Mouse (Mus musculus): ENCODE data around the gene Lig1. TPM values are rescaled to one million over a fixed set of nuclear protein-coding genes. Genes with fewer than 3 reads are reported as not detected.

Gene Lig1
- 9.8 TPM for polyA plus RNA-seq (2014; fragmentation: Illumina TruSeq; extraction: RNeasy Lipid Tissue Mini Kit (QIAGEN cat#74804); ENCODE audit: low read depth, low replicate concordance)

DNA sequence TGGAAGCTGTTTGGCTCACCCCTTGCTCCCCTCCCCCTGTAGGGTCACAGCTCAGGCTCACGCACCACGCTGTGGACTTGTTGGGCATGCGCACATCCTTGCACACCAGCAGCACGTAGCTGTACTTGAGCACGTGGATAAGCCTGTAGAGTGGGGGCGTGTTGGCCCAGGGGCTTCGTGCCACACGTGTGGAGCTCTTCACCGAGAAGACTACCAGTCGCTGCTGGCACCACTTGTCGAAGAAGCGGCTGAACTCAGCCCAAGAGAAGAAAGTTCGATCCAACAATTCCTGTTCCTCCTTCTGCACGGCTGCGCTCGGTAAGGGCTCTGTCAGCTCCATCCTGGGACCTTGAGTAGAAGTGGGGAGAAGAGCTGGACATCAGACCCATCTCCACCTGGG lies at the start of gene Lig1:
TSS of gene Lig1 (plus strand) at position 203 of the 400 bp plus-strand sequence.

DNA sequence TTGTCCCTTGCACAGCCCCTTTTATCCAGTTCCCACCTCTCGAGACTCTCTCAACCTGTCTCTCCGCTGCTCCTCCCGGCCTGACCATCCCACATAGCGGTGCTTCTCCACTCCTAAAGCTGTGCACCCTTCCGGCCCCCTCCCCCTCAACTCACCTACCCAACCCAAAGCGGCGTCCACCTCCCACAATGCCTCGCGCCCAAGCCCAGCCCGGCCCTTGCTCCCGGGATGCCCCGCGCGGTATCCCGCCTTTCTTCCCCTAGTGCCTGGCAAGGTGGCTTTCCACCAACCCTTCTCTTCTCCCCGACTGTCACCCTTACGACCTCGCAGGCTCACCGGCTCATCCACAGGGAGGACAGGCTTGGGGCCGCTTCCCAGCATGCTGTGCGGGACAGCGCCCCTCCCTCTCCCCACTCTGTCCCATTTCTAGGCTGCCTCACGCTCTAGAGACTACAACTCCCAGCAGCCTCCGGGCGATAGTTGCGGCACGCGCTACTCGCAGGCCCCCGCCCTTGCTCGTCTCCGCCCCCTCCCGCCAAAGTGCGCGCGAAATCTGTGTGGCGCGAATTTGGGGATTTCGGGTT lies 1.3 kb downstream of the Lig1 start, which contains the start of gene Zswim9:
TSS of gene Zswim9 (minus strand) at position 414 of the 584 bp plus-strand sequence.

DNA sequence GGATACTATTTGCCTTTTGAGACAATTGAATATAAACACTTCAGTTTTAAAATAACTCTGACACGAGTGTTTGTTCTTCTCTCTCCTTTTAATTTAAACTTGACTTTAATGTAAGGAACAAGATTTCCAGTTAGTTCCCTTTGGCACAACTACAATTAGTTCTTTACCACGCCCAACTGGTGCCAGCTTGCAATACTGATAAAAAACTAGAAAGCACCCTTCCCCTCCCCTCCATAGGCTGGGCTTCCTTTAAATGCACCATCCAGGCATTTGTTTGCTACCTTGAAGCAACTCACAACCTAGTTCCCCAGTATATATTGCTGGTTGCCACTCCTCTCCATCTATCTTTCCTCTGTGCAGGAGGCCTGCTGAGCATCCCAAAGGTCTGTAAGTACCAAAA lies 47.2 kb downstream of the Lig1 start, which contains the start of gene Pla2g4c:
TSS of gene Pla2g4c (plus strand) at position 340 of the 400 bp plus-strand sequence.

Other genes starting within 250 kb of the Lig1 start
- 207 TPM for gene Chmp2a, start 242.5 kb upstream of the Lig1 start, polyA plus RNA-seq (2014; fragmentation: Illumina TruSeq; extraction: RNeasy Lipid Tissue Mini Kit (QIAGEN cat#74804); ENCODE audit: low read depth, low replicate concordance)
- gene Ube2m, start 239.0 kb upstream of the Lig1 start, polyA plus RNA-seq (2014; fragmentation: Illumina TruSeq; extraction: RNeasy Lipid Tissue Mini Kit (QIAGEN cat#74804); ENCODE audit: low read depth, low replicate concordance), result 155 TPM
- gene Mzf1, start 222.5 kb upstream of the Lig1 start, polyA plus RNA-seq (2014; fragmentation: Illumina TruSeq; extraction: RNeasy Lipid Tissue Mini Kit (QIAGEN cat#74804); ENCODE audit: low read depth, low replicate concordance), result 3.6 TPM
- gene Vmn1r85, start 182.1 kb upstream of the Lig1 start, polyA plus RNA-seq (2014; fragmentation: Illumina TruSeq; extraction: RNeasy Lipid Tissue Mini Kit (QIAGEN cat#74804); ENCODE audit: low read depth, low replicate concordance), result not detected
- not detected for gene Vmn1r86, start 157.4 kb upstream of the Lig1 start, polyA plus RNA-seq (2014; fragmentation: Illumina TruSeq; extraction: RNeasy Lipid Tissue Mini Kit (QIAGEN cat#74804); ENCODE audit: low read depth, low replicate concordance)
- gene Vmn1r87, start 137.1 kb upstream of the Lig1 start, polyA plus RNA-seq (2014; fragmentation: Illumina TruSeq; extraction: RNeasy Lipid Tissue Mini Kit (QIAGEN cat#74804); ENCODE audit: low read depth, low replicate concordance), result not detected
- gene Vmn1r88, start 117.7 kb upstream of the Lig1 start, polyA plus RNA-seq (2014; fragmentation: Illumina TruSeq; extraction: RNeasy Lipid Tissue Mini Kit (QIAGEN cat#74804); ENCODE audit: low read depth, low replicate concordance), result not detected
- gene Vmn1r89, start 64.3 kb upstream of the Lig1 start, polyA plus RNA-seq (2014; fragmentation: Illumina TruSeq; extraction: RNeasy Lipid Tissue Mini Kit (QIAGEN cat#74804); ENCODE audit: low read depth, low replicate concordance), result not detected
- 7.6 TPM for gene Zswim9, start 1.4 kb downstream of the Lig1 start, polyA plus RNA-seq (2014; fragmentation: Illumina TruSeq; extraction: RNeasy Lipid Tissue Mini Kit (QIAGEN cat#74804); ENCODE audit: low read depth, low replicate concordance)
- gene Pla2g4c, start 47.4 kb downstream of the Lig1 start, polyA plus RNA-seq (2014; fragmentation: Illumina TruSeq; extraction: RNeasy Lipid Tissue Mini Kit (QIAGEN cat#74804); ENCODE audit: low read depth, low replicate concordance), result 1.9 TPM
- gene Cabp5, start 120.8 kb downstream of the Lig1 start, polyA plus RNA-seq (2014; fragmentation: Illumina TruSeq; extraction: RNeasy Lipid Tissue Mini Kit (QIAGEN cat#74804); ENCODE audit: low read depth, low replicate concordance), result not detected
- gene Bsph1, start 173.6 kb downstream of the Lig1 start, polyA plus RNA-seq (2014; fragmentation: Illumina TruSeq; extraction: RNeasy Lipid Tissue Mini Kit (QIAGEN cat#74804); ENCODE audit: low read depth, low replicate concordance), result 135 TPM